Mouse (Mus musculus) embryonic facial prominence, embryonic 11.5 days (tissue): ENCODE data around the gene Upk2. TPM values are rescaled to one million over a fixed set of nuclear protein-coding genes. Genes with fewer than 3 reads are reported as not detected.
A peak's percentile ranks its signal among the peaks of the same experiment; 100 is the strongest.

ENCODE experiments used
- ATAC-seq: fragments of 200-750 bp; cut with Nextera tagmentation; replicated peaks from 2 replicates; pipeline ENCODE4 v1.8.0; 2017; ENCODE audit warnings: low read depth; ENCODE audit not compliant: insufficient number of reproducible peaks, low FRiP score, low TSS enrichment
- DNase-seq: peaks from one replicate; pipeline ENCODE4 v3.0.0-alpha.2; 2015; ENCODE audit warnings: low spot score
- H3K27ac ChIP-seq: fragments of 300-500 bp; sonication (generic); replicated peaks from 2 replicates; pipeline ENCODE4 v1.5.1; 2014; ENCODE audit warnings: mild to moderate bottlenecking, low read depth, low read length, control low read depth
- H3K27me3 ChIP-seq: fragments of 300-500 bp; sonication (generic); 2 replicates; pipeline ENCODE4 v1.6.1; 2014; ENCODE audit warnings: mild to moderate bottlenecking, low read length, moderate library complexity, mixed read lengths; ENCODE audit not compliant: control insufficient read depth, insufficient read depth
- H3K36me3 ChIP-seq: fragments of 300-500 bp; sonication (generic); replicated peaks from 2 replicates; pipeline ENCODE4 v1.6.1; 2014; ENCODE audit warnings: low read depth, mild to moderate bottlenecking, low read length, moderate library complexity, mixed read lengths; ENCODE audit not compliant: control insufficient read depth, insufficient read depth
- H3K4me1 ChIP-seq: fragments of 300-500 bp; sonication (generic); 2 replicates; pipeline ENCODE4 v1.6.1; 2014; ENCODE audit warnings: low read length, mixed read lengths; ENCODE audit not compliant: control insufficient read depth, insufficient read depth
- H3K4me2 ChIP-seq: fragments of 300-500 bp; sonication (generic); 2 replicates; pipeline ENCODE4 v1.6.1; 2014; ENCODE audit warnings: low read depth, mild to moderate bottlenecking, control low read depth, low read length, moderate library complexity
- H3K4me3 ChIP-seq: fragments of 300-500 bp; sonication (generic); 2 replicates; pipeline ENCODE4 v1.5.1; 2014; ENCODE audit warnings: low read depth, low read length, control low read depth
- H3K9ac ChIP-seq: fragments of 300-500 bp; sonication (generic); replicated peaks from 2 replicates; pipeline ENCODE4 v1.6.1; 2014; ENCODE audit warnings: mild to moderate bottlenecking, control low read depth, low read length
- H3K9me3 ChIP-seq: fragments of 300-500 bp; sonication (generic); replicated peaks from 2 replicates; pipeline ENCODE4 v1.6.1; 2016; ENCODE audit warnings: mild to moderate bottlenecking, low read length, inconsistent platforms, mixed read lengths; ENCODE audit not compliant: control insufficient read depth
- WGBS: fragments of 180-500 bp; shearing (Covaris S2); extraction: QIAGEN DNeasy Blood & Tissue Kit; methylation state at CpG from one replicate; pipeline ENCODE4 v1.1.7; 2014; 5-methylcytosine and 5-hydroxymethylcytosine counted together
- polyA plus RNA-seq: library from polyadenylated mRNA; unstranded; fragments of >200 nt; fragmentation: Nextera tagmentation; extraction: Ambion mirVana; gene quantifications from 2 replicates; pipeline ENCODE4 v1.2.1, GENCODE M21; 2014

The Upk2 gene
- polyA plus RNA-seq, 1 experiment from 2014 or later = 0.59 TPM

- whole genome bisulfite sequencing = under 1% methylated on average over 51 of the region's 51 CpGs
- DNase-seq (peak; percentile 98), ATAC-seq (peak; percentile 94)
- H3K9ac ChIP-seq = peak within 1 kb of the TSS; percentile 89
- no peaks in the 10 kb centered on the region for H3K9me3 ChIP-seq
- H3K27ac ChIP-seq = peak within 1 kb of the TSS; percentile 82
- no peaks in the 10 kb centered on the region for H3K4me1 ChIP-seq
- H3K36me3 ChIP-seq = peaks cover 6% of the 10 kb centered on the region; the same call in 1 of the 2 replicates
- peak within 1 kb of the TSS; percentile 61 for H3K4me2 ChIP-seq
- no peaks in the 10 kb centered on the region for H3K27me3 ChIP-seq
- peak within 1 kb of the TSS; percentile 88 for H3K4me3 ChIP-seq
Measured at GRCm38 (mm10) chr9:44406906-44407751, 47.6 kb downstream of the Upk2 start, which contains the start of the genes Rps25 and Trappc4. Rps25 (plus strand) TSS chr9:44407139. Trappc4 (minus strand) TSS chr9:44407600.

DNA sequence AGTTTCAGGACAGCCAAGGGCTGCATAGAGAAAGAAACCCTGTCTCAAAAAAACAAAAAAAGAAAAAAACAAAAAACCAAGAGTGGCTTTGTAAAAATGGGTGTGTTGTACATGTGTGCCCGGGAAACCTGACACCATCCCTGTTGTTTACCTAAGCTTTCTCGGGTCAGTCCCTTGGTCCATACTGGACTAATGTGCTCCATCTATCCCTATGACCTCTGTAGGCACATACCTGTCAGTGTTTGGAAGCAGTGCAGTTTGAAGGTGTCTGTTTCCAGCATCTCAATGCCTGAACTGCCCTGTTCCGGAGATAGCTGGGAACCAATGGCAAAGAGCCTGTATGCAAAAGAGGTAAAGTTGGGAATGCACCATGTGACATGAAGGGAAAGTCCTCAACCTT lies 49.8 kb downstream of the Upk2 start:
- Histone ChIP-seq H3K9me3 (no peaks in the 10 kb centered on the region), H3K36me3 (peaks cover 8% of the 10 kb centered on the region; the same call in 1 of the 2 replicates), H3K27ac (no peak overlapping the region), H3K4me1 (no peaks in the 10 kb centered on the region), H3K4me2 (no peak overlapping the region), H3K27me3 (no peaks in the 10 kb centered on the region), H3K9ac (no peak overlapping the region), H3K4me3 (no peak overlapping the region)
- no peak for DNase-seq
- no peak for ATAC-seq
- WGBS = 79% methylated on average over 3 of the region's 3 CpGs

Other genes with a start within 250 kb of the Upk2 start
- 16.4 and 17.4 TPM in 2 replicates for gene Cbl, start 220.9 kb downstream of the Upk2 start, polyA plus RNA-seq
- gene Ccdc153, start 214.3 kb downstream of the Upk2 start, polyA plus RNA-seq = not detected in 2 replicates
- gene Pdzd3, start 203.5 kb downstream of the Upk2 start, polyA plus RNA-seq = not detected in 2 replicates
- gene Nlrx1, start 186.4 kb downstream of the Upk2 start, polyA plus RNA-seq = 2.6 TPM in 2 replicates
- 1.6 and 2.0 TPM in 2 replicates for gene Abcg4, start 166.4 kb downstream of the Upk2 start, polyA plus RNA-seq
- 17.2 and 19.6 TPM in 2 replicates for gene Hinfp, start 149.3 kb downstream of the Upk2 start, polyA plus RNA-seq
- gene C2cd2l, start 134.7 kb downstream of the Upk2 start, polyA plus RNA-seq = 5.8 and 7.5 TPM in 2 replicates
- 51.3 and 60.6 TPM in 2 replicates for gene Dpagt1, start 129.0 kb downstream of the Upk2 start, polyA plus RNA-seq
- gene H2afx, start 120.3 kb downstream of the Upk2 start, polyA plus RNA-seq = 412 and 427 TPM in 2 replicates
- gene Hmbs, start 110.7 kb downstream of the Upk2 start, polyA plus RNA-seq = 152 and 161 TPM in 2 replicates
- gene Vps11, start 93.3 kb downstream of the Upk2 start, polyA plus RNA-seq = 27.3 and 27.6 TPM in 2 replicates
- gene Hyou1, start 75.5 kb downstream of the Upk2 start, polyA plus RNA-seq = 29.2 and 31.3 TPM in 2 replicates
- 10.8 and 15.5 TPM in 2 replicates for gene Slc37a4, start 58.1 kb downstream of the Upk2 start, polyA plus RNA-seq
- 2,044 and 2,103 TPM in 2 replicates for gene Rps25, start 47.8 kb downstream of the Upk2 start, polyA plus RNA-seq
- gene Trappc4, start 47.4 kb downstream of the Upk2 start, polyA plus RNA-seq = 166 and 175 TPM in 2 replicates
- 20.3 and 27.6 TPM in 2 replicates for gene Ccdc84, start 36.4 kb downstream of the Upk2 start, polyA plus RNA-seq
- gene Foxr1, start 13.8 kb downstream of the Upk2 start, polyA plus RNA-seq = not detected in 2 replicates
- gene Bcl9l, start 27.8 kb upstream of the Upk2 start, polyA plus RNA-seq = 10.3 and 11.8 TPM in 2 replicates
- 0.13 and 0.31 TPM in 2 replicates for gene Cxcr5, start 106.9 kb upstream of the Upk2 start, polyA plus RNA-seq
- 14.0 and 15.4 TPM in 2 replicates for gene Ddx6, start 149.9 kb upstream of the Upk2 start, polyA plus RNA-seq
- not detected in 2 replicates for gene Treh, start 218.3 kb upstream of the Upk2 start, polyA plus RNA-seq